Comparison of ENCODE assay signal across 9 mouse cellular contexts in the genomic region with DNA sequence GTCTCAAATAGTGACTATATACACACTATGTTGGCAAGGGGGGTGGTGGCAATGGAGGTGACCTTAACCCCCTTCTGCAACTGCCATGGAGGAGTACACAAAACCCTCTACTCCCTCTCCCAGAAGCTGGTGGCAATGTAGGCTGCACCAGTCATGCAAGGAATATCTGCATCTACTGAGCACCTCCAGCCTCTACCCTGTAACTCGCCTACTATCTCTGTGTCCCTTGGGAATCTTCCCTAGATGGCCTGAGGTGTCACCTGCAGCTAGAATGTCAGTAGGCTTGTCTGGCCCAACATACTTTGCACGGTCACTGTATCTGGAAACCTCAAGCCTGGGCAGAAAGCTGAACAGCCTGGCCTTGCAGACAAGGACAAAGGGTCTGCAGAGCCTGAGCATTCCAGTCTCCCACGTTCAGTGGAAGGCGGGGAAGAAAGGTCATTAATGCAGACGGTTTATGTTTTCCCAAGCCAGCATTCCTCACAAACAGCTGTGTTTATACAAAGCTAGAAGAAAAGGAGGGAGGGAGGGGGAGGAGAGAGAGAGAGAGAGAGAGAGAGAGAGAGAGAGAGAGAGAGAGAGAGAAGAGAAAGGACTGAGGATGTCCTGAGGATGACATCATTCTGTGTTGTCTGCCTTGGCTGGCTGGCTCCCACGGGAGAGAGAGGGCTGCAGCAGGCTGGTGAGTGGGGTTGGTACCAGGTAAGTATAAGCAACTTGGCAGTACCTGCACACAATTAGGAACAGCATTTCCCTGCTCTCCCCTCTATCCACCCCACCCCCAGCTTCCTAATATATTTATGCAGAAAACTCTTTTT.
A peak's percentile ranks its signal among the peaks of the same experiment; 100 is the strongest.
DNase-seq lines count a peak whose midpoint lies in the region; ATAC-seq and TF ChIP-seq lines count a peak whose summit lies in the region.
"Had no signal": no experiment of that assay in that cellular context is flagged by ENCODE, and none has a peak within 500 bp of the region (broad histone marks: within the 10 kb centered on the region; RNA-seq: fewer than 3 reads in every experiment).

No protein-coding gene starts in this region.

- no peak overlapping the region for H3K4me2 ChIP-seq in intestine, embryonic 14.5 days (ENCODE audit: low read length)
- H3K4me2 ChIP-seq in midbrain, postnatal 0 days (ENCODE audit: low read depth, low read length, poor library complexity, severe bottlenecking): no peak overlapping the region

- no peak for TF ChIP-seq CTCF in midbrain, postnatal 0 days (IDR thresholded peaks at IDR 0.05)

- DNase-seq in adrenal gland, postnatal 10 days: peak; percentile 7
- DNase-seq in adrenal gland, adult 8-10 months: no peak
- DNase-seq in embryo, embryonic 9.5 days (ENCODE audit: extremely low spot score): peak; percentile 52
- DNase-seq in intestine, embryonic 14.5 days (ENCODE audit: low spot score): peak; percentile 62
- DNase-seq in midbrain, postnatal 0 days (ENCODE audit: low spot score): peak; percentile 52
- no peak for DNase-seq in thymus, postnatal 14 days
- no peak for DNase-seq in left cerebral cortex, adult 11 months (ENCODE audit: low spot score)
- no peak for DNase-seq in left cerebral cortex, adult 9 months (ENCODE audit: low spot score in 2 of 2)
- DNase-seq: liver had no signal

- peaks cover 17% of the 10 kb centered on the region for H3K4me1 ChIP-seq in intestine, embryonic 14.5 days (replicated peaks; ENCODE audit: control insufficient read depth, insufficient read depth, low read length)
- H3K4me1 ChIP-seq in midbrain, postnatal 0 days (ENCODE audit: insufficient read depth, low read length): no peaks in the 10 kb centered on the region

- ATAC-seq in intestine, embryonic 14.5 days (replicated peaks; ENCODE audit: low FRiP score, low TSS enrichment, low read depth): peak; percentile 70
- ATAC-seq in midbrain, postnatal 0 days (ENCODE audit: low FRiP score): peak; percentile 47; the same call in 1 of the 2 replicates

- no peaks in the 10 kb centered on the region for H3K27me3 ChIP-seq in intestine, embryonic 14.5 days (replicated peaks; ENCODE audit: control insufficient read depth, insufficient read depth, low read length)
- no peaks in the 10 kb centered on the region for H3K27me3 ChIP-seq in midbrain, postnatal 0 days (ENCODE audit: insufficient read depth, low read length)

- H3K36me3 ChIP-seq in intestine, embryonic 14.5 days (ENCODE audit: control insufficient read depth, insufficient read depth, low read length): no peaks in the 10 kb centered on the region
- no peaks in the 10 kb centered on the region for H3K36me3 ChIP-seq in midbrain, postnatal 0 days (ENCODE audit: insufficient read depth, low read length)

- H3K27ac ChIP-seq in intestine, embryonic 14.5 days (ENCODE audit: low read depth): peak overlapping the region; percentile 74
- H3K27ac ChIP-seq in midbrain, postnatal 0 days (ENCODE audit: low read depth, low read length): 0 out of 2 replicates have a peak overlapping the region, but pooled peaks have one; percentile 18

- H3K9me3 ChIP-seq in intestine, embryonic 14.5 days (ENCODE audit: control insufficient read depth, low read length): no peaks in the 10 kb centered on the region
- H3K9me3 ChIP-seq in midbrain, postnatal 0 days (ENCODE audit: low read length): no peaks in the 10 kb centered on the region

- H3K9ac ChIP-seq in intestine, embryonic 14.5 days (ENCODE audit: low read length): no peak overlapping the region
- no peak overlapping the region for H3K9ac ChIP-seq in midbrain, postnatal 0 days (replicated peaks; ENCODE audit: low read length, poor library complexity, severe bottlenecking)

- WGBS in intestine, embryonic 14.5 days: 14% methylated on average over 6 of the region's 6 CpGs
- WGBS in midbrain, postnatal 0 days: 20% methylated on average over 6 of the region's 6 CpGs

- H3K4me3 ChIP-seq in intestine, embryonic 14.5 days (ENCODE audit: low read depth, low read length): no peak overlapping the region
- no peak overlapping the region for H3K4me3 ChIP-seq in midbrain, postnatal 0 days (ENCODE audit: low read depth, low read length)

Comparison
In these comparisons a context has a peak if more than half of its experiments do, and no peak if none do; other contexts are left out.
1. DNase-seq: peak in adrenal gland, postnatal 10 days (single experiment), embryo, embryonic 9.5 days (single experiment), intestine, embryonic 14.5 days (single experiment) and midbrain, postnatal 0 days (single experiment); none in adrenal gland, adult 8-10 months (single experiment), thymus, postnatal 14 days (single experiment), left cerebral cortex, adult 11 months (single experiment) and left cerebral cortex, adult 9 months (0 of 2).